Mouse (Mus musculus) thymus, postnatal 25 days (tissue): ENCODE results near the gene Zfand5.
"Not testable (repeated sequence)": the region's sequence is repeated elsewhere in the genome, so short reads cannot be mapped to it uniquely, and the experiment has no call there.

Source experiments
- DNase-seq: peaks from one replicate; pipeline ENCODE4 v3.0.0; 2022

Gene Zfand5

GRCm38 (mm10) chr19:21271741-21272654 lies at the start of gene Zfand5:
Zfand5 (plus strand) TSS chr19:21272278.
- DNase-seq: peak; percentile 98

- DNase-seq: no peak
These were observed 44.9 kb upstream of the Zfand5 start for GRCm38 (mm10) chr19:21227131-21227530.

- no peak for DNase-seq
These were observed 44.3 kb upstream of the Zfand5 start for GRCm38 (mm10) chr19:21227754-21228153.

GRCm38 (mm10) chr19:21248730-21249129 lies 23.3 kb upstream of the Zfand5 start:
- DNase-seq: not testable (repeated sequence)

GRCm38 (mm10) chr19:21253846-21254245 lies 18.2 kb upstream of the Zfand5 start:
- DNase-seq: no peak

GRCm38 (mm10) chr19:21255920-21256319 lies 16.2 kb upstream of the Zfand5 start:
- no peak for DNase-seq

GRCm38 (mm10) chr19:21259453-21259852 lies 12.6 kb upstream of the Zfand5 start:
- DNase-seq: no peak

- no peak for DNase-seq
These were observed 11.8 kb upstream of the Zfand5 start for GRCm38 (mm10) chr19:21260280-21260679.

GRCm38 (mm10) chr19:21271186-21271585 lies 892 bp upstream of the Zfand5 start:
- no peak for DNase-seq

- peak; percentile 76 for DNase-seq
These were observed 692 bp downstream of the Zfand5 start for GRCm38 (mm10) chr19:21272655-21273284.

GRCm38 (mm10) chr19:21273440-21273839 lies 1.4 kb downstream of the Zfand5 start:
- no peak for DNase-seq

- peak; percentile 46 for DNase-seq
These were observed 2.1 kb downstream of the Zfand5 start for GRCm38 (mm10) chr19:21274181-21274591.

- DNase-seq: no peak
These were observed 2.6 kb downstream of the Zfand5 start for GRCm38 (mm10) chr19:21274714-21275113.

GRCm38 (mm10) chr19:21276317-21276716 lies 4.2 kb downstream of the Zfand5 start:
- DNase-seq: no peak

- DNase-seq: no peak
These were observed 14.5 kb downstream of the Zfand5 start for GRCm38 (mm10) chr19:21286421-21287097.

GRCm38 (mm10) chr19:21297411-21297810 lies 25.3 kb downstream of the Zfand5 start:
- no peak for DNase-seq

GRCm38 (mm10) chr19:21301787-21302186 lies 29.7 kb downstream of the Zfand5 start:
- no peak for DNase-seq

GRCm38 (mm10) chr19:21307755-21308154 lies 35.7 kb downstream of the Zfand5 start:
- DNase-seq: no peak

GRCm38 (mm10) chr19:21310364-21310763 lies 38.3 kb downstream of the Zfand5 start:
- DNase-seq: not testable (repeated sequence)

GRCm38 (mm10) chr19:21315701-21316100 lies 43.6 kb downstream of the Zfand5 start:
- DNase-seq: no peak

GRCm38 (mm10) chr19:21319618-21320017 lies 47.5 kb downstream of the Zfand5 start:
- no peak for DNase-seq

- no peak for DNase-seq
These were observed 53.3 kb downstream of the Zfand5 start for GRCm38 (mm10) chr19:21325333-21325732.

GRCm38 (mm10) chr19:21328951-21329350 lies 56.9 kb downstream of the Zfand5 start:
- DNase-seq: no peak
